Mouse (Mus musculus) right cerebral cortex, postnatal 10 days (tissue): Measurements from ENCODE around the gene Slc5a11.
A peak's percentile ranks its signal among the peaks of the same experiment; 100 is the strongest.

ENCODE experiments used
- DNase-seq, 2 experiments: peaks; one replicate each; pipeline ENCODE4 v3.0.0; 2021; ENCODE audit warnings: low spot score in 2 of 2

The Slc5a11 gene

DNA sequence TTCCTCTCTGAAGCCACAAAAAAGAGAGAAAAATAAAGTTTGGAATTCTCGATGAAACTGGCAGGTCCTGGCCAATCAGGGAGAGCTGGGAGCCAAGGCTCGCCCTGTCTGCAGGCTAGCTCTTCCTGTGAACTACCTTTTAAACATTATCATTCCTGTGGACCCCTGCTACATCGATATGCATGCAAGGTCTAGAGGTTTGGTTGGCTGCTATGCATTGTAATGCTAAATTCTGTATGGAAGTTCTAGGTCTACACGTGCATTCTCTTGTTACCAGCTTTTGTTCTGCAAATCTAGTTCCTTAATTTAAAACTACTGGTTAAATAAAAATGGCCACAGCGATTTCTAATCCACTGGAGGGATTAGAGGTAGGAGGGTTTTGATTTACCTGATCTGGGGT, 3.1 kb upstream of the Slc5a11 start:
- DNase-seq, result no peak

GRCm38 (mm10) chr7:123212316-123212715, 2.3 kb upstream of the Slc5a11 start:
- no peak for DNase-seq

DNA sequence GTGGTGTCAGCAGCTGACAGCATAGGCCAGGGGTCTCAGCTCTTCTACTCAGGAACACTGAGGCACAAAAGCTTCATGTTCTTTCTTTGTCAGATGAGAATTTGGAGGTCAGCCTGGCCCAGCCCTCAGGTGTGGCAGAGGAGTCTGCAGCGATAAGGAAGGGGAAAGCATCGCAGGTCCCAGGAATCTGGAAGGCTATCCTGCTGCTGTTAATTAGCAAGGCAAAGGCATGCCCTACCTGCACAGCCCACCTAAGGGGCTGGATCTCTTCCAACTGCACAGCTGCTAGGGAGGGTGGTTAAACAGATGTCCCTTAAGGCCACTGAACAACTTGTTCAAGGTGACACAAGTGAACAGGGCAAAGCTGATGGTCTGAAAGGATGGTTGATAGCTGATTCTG, 558 bp downstream of the Slc5a11 start:
- DNase-seq, result no peak

- DNase-seq, result no peak
Observed at GRCm38 (mm10) chr7:123217448-123218354, 3.1 kb downstream of the Slc5a11 start.

GRCm38 (mm10) chr7:123218620-123219019, 4.0 kb downstream of the Slc5a11 start:
- DNase-seq, result peak; percentile 54 to 66

DNA sequence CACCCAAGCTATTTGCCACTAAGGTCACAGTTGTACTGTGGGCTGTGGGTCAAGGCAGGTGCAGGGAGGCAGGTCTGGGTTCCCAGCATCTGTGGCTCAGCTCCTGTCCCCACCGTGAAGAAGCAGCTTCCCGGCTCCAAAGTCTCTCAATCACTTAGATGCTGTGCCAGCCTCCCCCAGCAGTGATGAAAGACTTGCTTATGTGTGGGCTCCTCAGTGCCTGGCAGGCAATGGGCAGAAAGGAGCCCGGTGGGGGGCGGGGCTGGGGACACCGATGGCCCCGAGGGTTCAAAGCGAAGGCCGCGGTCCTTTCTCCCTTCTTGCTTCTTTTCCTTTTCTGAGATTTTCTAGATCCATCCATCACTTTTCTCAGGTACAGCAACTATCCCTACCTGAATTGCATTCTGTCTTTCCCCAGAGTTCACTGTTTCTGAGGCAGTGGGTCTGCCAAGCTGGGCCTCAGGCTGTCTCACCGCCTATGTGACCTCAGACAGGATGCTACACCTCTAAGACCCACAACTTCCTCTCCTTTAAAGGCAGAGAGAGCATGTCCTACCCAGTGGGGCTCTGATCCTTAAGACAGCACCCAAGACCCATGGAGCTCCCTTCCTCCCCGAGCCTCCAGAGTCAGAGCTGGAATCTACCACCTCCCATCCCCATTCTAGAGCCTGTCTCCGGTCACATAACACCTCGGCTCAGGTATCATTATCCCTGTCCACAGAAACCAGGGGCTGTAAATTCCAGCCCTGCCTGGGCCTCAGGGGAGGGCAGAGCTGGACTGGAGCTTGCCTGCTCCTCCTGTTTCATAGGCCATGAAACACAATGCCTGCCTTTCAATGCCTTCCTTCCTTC, 5.4 kb downstream of the Slc5a11 start:
- peak; percentile 52 to 59 for DNase-seq

DNA sequence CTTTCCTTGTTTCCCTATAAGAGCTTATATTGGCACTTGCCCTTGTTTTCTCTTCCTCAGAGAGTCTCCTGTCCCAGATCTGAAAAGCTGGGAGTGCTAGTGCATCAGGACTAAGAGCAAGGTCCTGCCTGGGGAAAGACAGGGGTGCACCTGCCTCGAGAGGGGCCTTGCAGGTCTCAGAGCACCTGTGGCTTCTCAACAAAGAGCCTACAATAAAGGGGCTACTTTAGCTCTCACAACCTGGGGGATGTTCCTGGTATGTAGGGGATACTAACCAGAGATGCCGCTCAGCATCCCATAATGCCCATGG, 6.0 kb downstream of the Slc5a11 start:
- DNase-seq, result no peak

- DNase-seq, result no peak
Observed at GRCm38 (mm10) chr7:123224076-123224475, 9.5 kb downstream of the Slc5a11 start.

DNA sequence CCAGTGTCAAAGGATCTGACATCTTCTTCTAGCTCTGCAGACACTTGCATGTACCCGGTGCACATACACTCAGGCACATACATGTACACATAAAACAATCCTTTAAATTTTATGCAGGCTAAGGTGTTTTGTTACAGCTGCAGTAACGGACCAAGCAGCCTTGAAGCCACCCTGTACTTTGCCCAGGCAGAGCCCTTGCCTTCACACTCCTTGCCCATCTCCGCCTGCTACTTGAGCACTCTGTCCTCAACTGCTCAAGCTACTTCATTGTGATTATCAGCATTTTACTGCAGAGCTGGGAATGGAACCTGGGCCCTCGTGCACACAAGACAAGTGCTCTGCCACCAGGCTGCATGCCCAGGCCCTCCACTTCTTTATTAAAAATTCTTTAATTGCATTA, 10.6 kb downstream of the Slc5a11 start:
- DNase-seq, result no peak

DNA sequence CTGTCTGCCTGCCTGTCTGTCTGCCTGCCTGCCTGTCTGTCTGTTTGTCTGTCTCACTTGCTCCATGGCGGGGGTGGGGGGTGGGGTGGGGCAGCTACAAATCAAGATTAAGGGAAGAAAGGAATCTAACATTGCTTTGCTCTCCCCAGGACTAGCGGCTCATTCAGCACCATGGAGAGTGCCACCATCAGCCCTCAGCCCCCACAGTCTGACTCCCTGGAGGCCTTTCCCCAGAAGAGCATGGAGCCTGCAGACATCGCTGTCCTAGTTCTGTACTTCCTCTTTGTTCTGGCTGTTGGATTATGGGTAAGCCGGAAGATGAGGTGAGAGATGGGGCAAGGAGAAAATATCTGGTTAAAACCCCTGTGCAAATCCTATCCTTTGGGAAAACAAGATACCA, 20.9 kb downstream of the Slc5a11 start:
- no peak for DNase-seq

GRCm38 (mm10) chr7:123238621-123239020, 24.0 kb downstream of the Slc5a11 start:
- DNase-seq, result peak in 1 of 2 experiments; percentile 41

DNA sequence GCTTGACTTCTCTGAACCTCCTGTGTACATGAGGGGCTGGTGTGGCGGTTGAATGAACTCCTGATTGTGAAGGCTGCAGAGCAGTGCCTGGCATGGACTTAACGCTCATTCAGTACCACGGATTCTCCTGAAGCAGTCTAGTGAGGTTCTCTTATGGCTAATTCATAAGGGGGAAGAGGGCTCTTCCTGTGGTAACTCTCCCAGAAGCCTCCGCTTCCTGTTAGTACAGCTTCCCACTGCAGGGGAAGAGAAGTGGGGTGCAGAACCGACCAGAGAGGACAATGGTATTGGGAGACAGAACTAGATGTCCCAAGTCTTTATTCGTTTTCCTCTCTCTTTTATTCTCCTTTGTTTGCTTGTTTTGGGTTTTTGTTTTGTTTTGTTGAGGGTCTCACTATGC, 25.5 kb downstream of the Slc5a11 start:
- no peak for DNase-seq

GRCm38 (mm10) chr7:123242241-123242640, 27.7 kb downstream of the Slc5a11 start:
- DNase-seq, result no peak

- DNase-seq, result no peak
Observed at GRCm38 (mm10) chr7:123244833-123245232, 30.3 kb downstream of the Slc5a11 start.

GRCm38 (mm10) chr7:123246504-123247084, 32.0 kb downstream of the Slc5a11 start:
- DNase-seq, result no peak

DNA sequence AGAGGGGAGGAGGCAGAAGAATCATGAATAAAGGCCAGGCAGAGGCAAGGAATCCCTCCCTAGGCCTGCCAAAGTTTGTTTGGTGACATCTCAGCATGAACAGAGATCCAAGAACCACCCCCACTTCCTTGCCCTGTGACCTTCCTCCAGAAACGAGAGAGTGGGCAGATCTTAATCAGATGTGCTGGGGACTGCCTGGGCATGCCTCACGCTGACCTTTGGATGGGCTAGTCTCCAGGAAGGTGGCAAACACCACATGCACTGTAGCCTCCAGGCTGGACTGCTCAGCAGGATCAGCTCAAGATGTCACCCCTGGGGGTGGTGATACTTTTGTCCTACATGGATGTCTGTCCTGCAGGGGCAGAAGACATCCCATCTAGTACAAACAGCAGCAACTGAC, 33.6 kb downstream of the Slc5a11 start:
- no peak for DNase-seq

DNA sequence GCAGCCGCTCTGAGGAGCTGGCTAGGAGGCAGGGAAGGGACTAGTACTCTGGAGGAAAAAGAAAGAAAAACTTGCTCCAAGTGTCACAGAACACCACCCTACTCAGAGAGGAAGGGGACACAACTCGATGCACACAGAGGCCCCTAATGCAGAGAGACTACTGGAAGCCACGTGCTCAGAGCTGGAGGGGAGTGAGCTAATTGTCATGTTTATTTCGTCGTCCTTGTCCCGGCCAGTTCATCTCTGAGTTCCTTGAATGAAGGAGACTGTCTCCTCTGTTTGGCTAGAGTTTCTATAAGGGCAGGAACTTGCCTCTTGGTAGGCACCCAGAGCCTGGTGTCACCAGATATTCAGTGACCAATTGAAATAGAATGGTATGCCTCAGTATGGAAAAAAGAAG, 36.8 kb downstream of the Slc5a11 start:
- DNase-seq, result no peak

DNA sequence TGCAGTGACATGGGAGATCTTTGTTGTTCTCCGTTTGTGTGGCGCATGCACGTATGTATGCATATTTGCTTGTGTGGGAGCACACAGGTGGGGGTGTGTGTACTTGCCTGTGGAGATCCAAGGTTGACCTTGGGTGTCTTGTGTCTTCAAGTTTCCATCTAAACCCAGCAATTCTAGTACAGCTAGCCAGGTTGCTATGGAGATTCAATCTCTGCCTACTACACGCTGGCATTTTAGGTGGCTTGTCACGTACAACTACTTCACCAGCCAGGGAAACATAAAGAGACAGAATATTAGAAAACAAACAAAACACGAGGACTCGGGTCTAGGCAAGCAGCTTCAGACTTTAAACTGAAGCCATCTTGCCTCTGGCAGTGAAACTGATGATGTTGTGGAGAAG, 38.8 kb downstream of the Slc5a11 start:
- no peak for DNase-seq

DNA sequence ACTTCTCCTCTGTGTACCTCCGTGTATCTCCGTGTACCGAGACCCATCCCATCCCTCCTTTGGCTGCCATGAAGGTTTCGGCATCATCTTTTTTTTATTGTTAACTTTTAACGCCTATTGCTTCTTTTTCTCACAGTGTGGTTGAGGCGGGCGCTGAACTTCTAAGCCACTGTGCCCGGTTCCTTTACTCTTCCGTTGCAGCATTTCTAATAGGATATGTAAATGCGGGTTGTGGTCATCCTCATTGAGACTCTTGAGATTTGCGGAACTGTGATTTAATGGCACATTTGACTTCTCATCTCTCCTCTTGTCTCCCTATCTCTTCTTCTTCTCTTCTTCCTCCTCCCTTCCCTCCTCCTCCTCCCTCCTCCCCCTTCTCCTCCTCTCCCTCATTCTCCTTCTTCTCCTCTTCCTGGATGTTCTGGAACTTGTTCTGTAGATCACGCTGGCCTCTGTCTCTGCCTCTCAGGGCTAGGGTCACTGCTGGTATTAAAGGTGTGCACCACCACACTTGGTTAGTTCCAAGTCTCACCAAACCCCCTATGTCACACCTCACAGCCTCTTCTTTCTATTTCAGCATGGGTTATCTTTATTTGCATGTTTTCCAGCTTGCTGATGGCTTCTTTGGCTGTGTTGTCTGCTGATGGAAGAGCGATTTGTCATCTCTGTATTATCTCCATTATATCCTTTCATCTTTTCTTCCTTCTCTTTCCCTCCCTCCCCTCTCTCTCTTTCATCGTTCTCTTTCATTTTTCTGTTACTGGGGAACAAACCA, 39.8 kb downstream of the Slc5a11 start:
- no peak for DNase-seq

GRCm38 (mm10) chr7:123258103-123258502, 43.5 kb downstream of the Slc5a11 start:
- no peak for DNase-seq

DNA sequence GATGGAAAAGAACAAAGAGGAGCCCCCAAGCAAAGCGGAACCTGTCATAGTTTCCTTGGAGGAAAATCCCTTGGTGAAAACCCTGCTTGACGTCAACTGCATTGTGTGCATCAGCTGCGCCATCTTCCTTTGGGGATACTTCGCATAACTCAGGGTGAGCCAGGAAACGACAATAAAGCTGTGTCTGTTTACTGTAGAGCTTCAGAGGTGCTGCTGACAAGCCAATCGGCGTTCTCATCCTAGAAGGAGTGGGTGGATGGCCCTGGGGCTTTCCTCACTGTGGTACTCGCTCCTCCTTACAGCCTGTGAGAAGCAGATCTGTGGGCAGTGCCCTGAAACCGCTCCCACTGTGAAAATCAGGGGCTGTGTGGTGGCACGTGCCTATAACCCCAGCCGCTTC, 58.5 kb downstream of the Slc5a11 start:
- no peak for DNase-seq

DNA sequence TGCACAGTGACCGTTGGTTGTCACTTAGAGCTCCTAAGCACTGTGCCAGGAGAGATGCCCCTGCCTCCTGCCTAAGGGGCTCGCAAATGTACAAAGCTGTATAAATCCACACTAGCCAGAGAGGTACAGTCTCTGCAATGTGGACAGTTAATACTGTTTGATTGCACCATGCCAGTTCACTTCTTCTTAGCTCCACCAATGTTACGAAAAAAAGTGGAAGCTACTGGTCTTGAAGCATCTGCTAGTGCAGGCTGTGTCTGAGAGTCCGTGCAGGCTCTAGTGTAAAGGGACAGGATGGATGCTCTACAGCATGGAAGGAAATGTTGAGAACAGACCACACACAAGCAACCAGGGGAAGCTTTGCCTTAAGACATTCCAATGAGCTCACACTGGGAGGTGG, 62.0 kb downstream of the Slc5a11 start:
- no peak for DNase-seq
